In the genomic region with DNA sequence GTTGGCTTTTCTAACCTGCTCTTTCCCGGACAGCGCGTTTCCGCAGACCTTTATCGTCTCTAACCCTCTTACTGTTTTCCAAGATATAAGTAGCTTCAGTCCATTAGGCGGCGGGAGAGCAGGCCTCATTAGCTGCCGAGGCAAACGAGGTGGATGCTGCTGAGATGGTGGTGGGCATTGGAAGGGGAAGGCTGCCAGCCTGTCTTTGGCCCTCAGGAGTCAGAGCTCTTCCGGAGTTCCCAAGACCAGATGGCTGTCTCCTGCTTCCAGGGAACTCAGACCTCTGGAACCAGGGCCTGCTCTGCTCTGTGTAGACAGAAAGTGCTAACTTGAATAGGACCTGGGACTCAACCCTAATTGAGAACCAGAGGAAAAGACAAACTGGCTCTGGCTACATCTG, we compare ENCODE assay signal across 25 mouse cellular contexts. TPM values are rescaled to one million over a fixed set of nuclear protein-coding genes. Genes with fewer than 3 reads are reported as not detected.
A peak's percentile ranks its signal among the peaks of the same experiment; 100 is the strongest.
DNase-seq lines count a peak whose midpoint lies in the region; ATAC-seq and TF ChIP-seq lines count a peak whose summit lies in the region.
"Had no signal": no experiment of that assay in that cellular context is flagged by ENCODE, and none has a peak within 500 bp of the region (broad histone marks: within the 10 kb centered on the region; RNA-seq: fewer than 3 reads in every experiment).

No protein-coding gene starts in this region.

- H3K4me3 ChIP-seq in forebrain, embryonic 11.5 days (ENCODE audit: low read depth, low read length) = no peak overlapping the region
- no peak overlapping the region for H3K4me3 ChIP-seq in forebrain, embryonic 12.5 days (replicated peaks)
- no peak overlapping the region for H3K4me3 ChIP-seq in hindbrain, embryonic 13.5 days
- no peak overlapping the region for H3K4me3 ChIP-seq in hindbrain, embryonic 10.5 days
- H3K4me3 ChIP-seq in liver, adult 2 months (ENCODE audit: insufficient read depth, low read depth, low read length) = 0 out of 2 replicates have a peak overlapping the region, but pooled peaks have one; percentile 12
- H3K4me3 ChIP-seq in liver, embryonic 11.5 days (ENCODE audit: low read depth, low read length) = no peak overlapping the region
- H3K4me3 ChIP-seq: embryonic facial prominence, embryonic 12.5 days; forebrain, embryonic 13.5 days; limb, embryonic 12.5 days; midbrain, embryonic 10.5 days; myocyte had no signal

- H3K4me1 ChIP-seq in forebrain, embryonic 11.5 days (replicated peaks; ENCODE audit: control insufficient read depth, insufficient read depth, low read length) = no peaks in the 10 kb centered on the region
- H3K4me1 ChIP-seq in forebrain, embryonic 12.5 days = no peaks in the 10 kb centered on the region
- peaks cover 19% of the 10 kb centered on the region for H3K4me1 ChIP-seq in hindbrain, embryonic 13.5 days (replicated peaks)
- peaks cover 15% of the 10 kb centered on the region for H3K4me1 ChIP-seq in hindbrain, embryonic 10.5 days (replicated peaks)
- H3K4me1 ChIP-seq in liver, adult 2 months (ENCODE audit: control insufficient read depth, insufficient read depth, low read length) = peaks cover 2% of the 10 kb centered on the region; the same call in 1 of the 2 replicates
- peaks cover 47% of the 10 kb centered on the region for H3K4me1 ChIP-seq in liver, embryonic 11.5 days (replicated peaks; ENCODE audit: control insufficient read depth, insufficient read depth, low read length)

- no peak for TF ChIP-seq CTCF in liver, adult 2 months (IDR thresholded peaks at IDR 0.05; ENCODE audit: low read depth, low read length)

- H3K4me2 ChIP-seq in forebrain, embryonic 11.5 days (ENCODE audit: low read depth, low read length, severe bottlenecking) = no peak overlapping the region
- H3K4me2 ChIP-seq in forebrain, embryonic 12.5 days = no peak overlapping the region
- H3K4me2 ChIP-seq in hindbrain, embryonic 13.5 days = no peak overlapping the region
- H3K4me2 ChIP-seq in liver, embryonic 11.5 days = no peak overlapping the region
- H3K4me2 ChIP-seq: embryonic facial prominence, embryonic 12.5 days; forebrain, embryonic 13.5 days; limb, embryonic 12.5 days had no signal

- peak; percentile 44 for DNase-seq in forebrain, embryonic 11.5 days (ENCODE audit: low spot score)
- DNase-seq in hindbrain, embryonic 10.5 days (ENCODE audit: low spot score) = no peak
- DNase-seq in liver, adult 2 months (ENCODE audit: extremely low read depth, low read depth, low spot score) = no peak
- DNase-seq in liver, embryonic 11.5 days (ENCODE audit: low spot score) = no peak
- DNase-seq in urinary bladder, adult 2 months (ENCODE audit: low spot score) = peak; percentile 12
- no peak for DNase-seq in urinary bladder, postnatal 10 days (ENCODE audit: low spot score)
- DNase-seq: adrenal gland, postnatal 14 days; cerebellum, adult 9-11 months; gastrocnemius, postnatal 10 days; thymus, adult 18-20 months; thymus, postnatal 36 days had no signal

- WGBS in forebrain, embryonic 11.5 days = 83% methylated on average over 10 of the region's 10 CpGs
- 77% methylated on average over 10 of the region's 10 CpGs for WGBS in forebrain, embryonic 12.5 days
- 84% methylated on average over 10 of the region's 10 CpGs for WGBS in hindbrain, embryonic 13.5 days
- WGBS in hindbrain, embryonic 10.5 days = 92% methylated on average over 10 of the region's 10 CpGs
- WGBS in liver, adult 2 months = 79% methylated on average over 10 of the region's 10 CpGs
- 90% methylated on average over 10 of the region's 10 CpGs for WGBS in liver, embryonic 11.5 days

- no peak for ATAC-seq in forebrain, embryonic 11.5 days (replicated peaks; ENCODE audit: low FRiP score)
- no peak for ATAC-seq in forebrain, embryonic 12.5 days (ENCODE audit: low FRiP score)
- no peak for ATAC-seq in hindbrain, embryonic 13.5 days (ENCODE audit: low FRiP score)
- ATAC-seq in liver, embryonic 11.5 days (replicated peaks; ENCODE audit: low FRiP score) = no peak
- ATAC-seq: CD4-positive, CD25-positive, alpha-beta regulatory T cell, adult 4 months; forebrain, embryonic 13.5 days; midbrain, embryonic 16.5 days had no signal

- H3K27me3 ChIP-seq in forebrain, embryonic 11.5 days (ENCODE audit: control insufficient read depth, insufficient read depth, low read length) = no peaks in the 10 kb centered on the region; the same call in none of the 2 replicates
- H3K27me3 ChIP-seq in forebrain, embryonic 12.5 days = 0 out of 2 replicates have a peak, but pooled peaks cover 2% of the 10 kb centered on the region
- H3K27me3 ChIP-seq in hindbrain, embryonic 13.5 days = no peaks in the 10 kb centered on the region
- no peaks in the 10 kb centered on the region for H3K27me3 ChIP-seq in hindbrain, embryonic 10.5 days (ENCODE audit: insufficient read depth, poor library complexity, severe bottlenecking)
- H3K27me3 ChIP-seq in liver, adult 2 months (ENCODE audit: control insufficient read depth, insufficient read depth, low read length) = no peaks in the 10 kb centered on the region
- H3K27me3 ChIP-seq in liver, embryonic 11.5 days (replicated peaks; ENCODE audit: control insufficient read depth, insufficient read depth, low read length) = no peaks in the 10 kb centered on the region
- H3K27me3 ChIP-seq: embryonic facial prominence, embryonic 12.5 days; forebrain, embryonic 13.5 days; limb, embryonic 12.5 days had no signal

- TF ChIP-seq POLR2A in liver, adult 2 months (IDR thresholded peaks at IDR 0.05; ENCODE audit: extremely low read depth, insufficient read depth, low read length) = no peak

- H3K27ac ChIP-seq in forebrain, embryonic 11.5 days (ENCODE audit: low read depth, low read length) = no peak overlapping the region
- H3K27ac ChIP-seq in forebrain, embryonic 12.5 days = no peak overlapping the region
- peak overlapping the region; percentile 9; the same call in 1 of the 2 replicates for H3K27ac ChIP-seq in hindbrain, embryonic 13.5 days
- H3K27ac ChIP-seq in hindbrain, embryonic 10.5 days = no peak overlapping the region
- H3K27ac ChIP-seq in liver, adult 2 months (replicated peaks; ENCODE audit: insufficient read depth, low read depth, low read length) = no peak overlapping the region; the same call in 1 of the 2 replicates
- H3K27ac ChIP-seq in liver, embryonic 11.5 days (ENCODE audit: low read depth, low read length) = no peak overlapping the region
- H3K27ac ChIP-seq: embryonic facial prominence, embryonic 12.5 days; forebrain, embryonic 13.5 days; kidney, postnatal 0 days; limb, embryonic 12.5 days; midbrain, embryonic 10.5 days had no signal

- no peaks in the 10 kb centered on the region for H3K9me3 ChIP-seq in forebrain, embryonic 11.5 days (ENCODE audit: control insufficient read depth, low read length)
- no peaks in the 10 kb centered on the region for H3K9me3 ChIP-seq in forebrain, embryonic 12.5 days
- no peaks in the 10 kb centered on the region for H3K9me3 ChIP-seq in hindbrain, embryonic 13.5 days
- H3K9me3 ChIP-seq in hindbrain, embryonic 10.5 days = no peaks in the 10 kb centered on the region
- no peaks in the 10 kb centered on the region for H3K9me3 ChIP-seq in liver, embryonic 11.5 days (ENCODE audit: control insufficient read depth, low read length)
- H3K9me3 ChIP-seq: embryonic facial prominence, embryonic 12.5 days; forebrain, embryonic 13.5 days; limb, embryonic 12.5 days; midbrain, embryonic 10.5 days had no signal

- H3K79me2 ChIP-seq in liver, adult 2 months (ENCODE audit: control insufficient read depth, insufficient read depth, low read length) = no peaks in the 10 kb centered on the region

- H3K9ac ChIP-seq in forebrain, embryonic 11.5 days (ENCODE audit: low read length) = no peak overlapping the region
- H3K9ac ChIP-seq in forebrain, embryonic 12.5 days = no peak overlapping the region
- H3K9ac ChIP-seq in hindbrain, embryonic 13.5 days = no peak overlapping the region
- H3K9ac ChIP-seq in liver, adult 2 months (ENCODE audit: low read depth, low read length) = no peak overlapping the region
- H3K9ac ChIP-seq in liver, embryonic 11.5 days (ENCODE audit: low read depth, low read length) = no peak overlapping the region
- H3K9ac ChIP-seq: embryonic facial prominence, embryonic 12.5 days; forebrain, embryonic 13.5 days; limb, embryonic 12.5 days had no signal

- H3K36me3 ChIP-seq in forebrain, embryonic 11.5 days (ENCODE audit: control insufficient read depth, insufficient read depth, low read length) = no peaks in the 10 kb centered on the region
- H3K36me3 ChIP-seq in forebrain, embryonic 12.5 days (replicated peaks) = no peaks in the 10 kb centered on the region
- H3K36me3 ChIP-seq in hindbrain, embryonic 13.5 days = no peaks in the 10 kb centered on the region
- H3K36me3 ChIP-seq in hindbrain, embryonic 10.5 days = no peaks in the 10 kb centered on the region
- no peaks in the 10 kb centered on the region for H3K36me3 ChIP-seq in liver, adult 2 months (ENCODE audit: control insufficient read depth, insufficient read depth, low read length)
- no peaks in the 10 kb centered on the region for H3K36me3 ChIP-seq in liver, embryonic 11.5 days (ENCODE audit: control insufficient read depth, insufficient read depth, low read length)
- H3K36me3 ChIP-seq: embryonic facial prominence, embryonic 12.5 days; limb, embryonic 12.5 days; midbrain, embryonic 10.5 days had no signal

RNA-seq across cellular contexts. Expression of a gene that starts 7.2 kb away (rescaled TPM):
- polyA plus RNA-seq in forebrain, embryonic 11.5 days (2014; fragmentation: Nextera tagmentation; extraction: Ambion mirVana) = 0.61 and 0.92 TPM in 2 replicates
- polyA plus RNA-seq in forebrain, embryonic 12.5 days (2016; fragmentation: Nextera tagmentation; extraction: Ambion mirVana) = 3.2 and 4.9 TPM in 2 replicates
- 14.5 and 20.5 TPM in 2 replicates for polyA plus RNA-seq in hindbrain, embryonic 13.5 days (2015; fragmentation: Nextera tagmentation; extraction: Ambion mirVana)
- polyA plus RNA-seq in hindbrain, embryonic 10.5 days (2016; fragmentation: Nextera tagmentation; extraction: Ambion mirVana) = 0.60 and 2.3 TPM in 2 replicates
- 78.1 and 91.4 TPM in 2 replicates for total RNA-seq in liver, adult 2 months (2014; rRNA removed)
- polyA plus RNA-seq in liver, adult 2 months (2012; rRNA removed) = 78.3 and 88.6 TPM in 2 replicates
- 6.1 and 8.0 TPM in 2 replicates for polyA plus RNA-seq in liver, embryonic 11.5 days (2014; fragmentation: Nextera tagmentation; extraction: Ambion mirVana)
- polyA plus RNA-seq in urinary bladder, adult 2 months (2012; rRNA removed) = 444 and 459 TPM in 2 replicates
- polyA plus RNA-seq: CD4-positive, CD25-positive, alpha-beta regulatory T cell, adult 4 months had no signal

RNA-seq across cellular contexts. Expression of a gene that starts 32.6 kb away (rescaled TPM):
- not detected in 2 replicates for polyA plus RNA-seq in forebrain, embryonic 11.5 days (2014; fragmentation: Nextera tagmentation; extraction: Ambion mirVana)
- not detected in 2 replicates for polyA plus RNA-seq in forebrain, embryonic 12.5 days (2016; fragmentation: Nextera tagmentation; extraction: Ambion mirVana)
- polyA plus RNA-seq in hindbrain, embryonic 13.5 days (2015; fragmentation: Nextera tagmentation; extraction: Ambion mirVana) = not detected in 2 replicates
- polyA plus RNA-seq in hindbrain, embryonic 10.5 days (2016; fragmentation: Nextera tagmentation; extraction: Ambion mirVana) = not detected in 2 replicates
- 0.09 TPM in 1 of 2 replicates, not detected in the other for total RNA-seq in liver, adult 2 months (2014; rRNA removed)
- 0.09 TPM in 1 of 2 replicates, not detected in the other for polyA plus RNA-seq in liver, adult 2 months (2012; rRNA removed)
- not detected in 2 replicates for polyA plus RNA-seq in liver, embryonic 11.5 days (2014; fragmentation: Nextera tagmentation; extraction: Ambion mirVana)
- polyA plus RNA-seq in urinary bladder, adult 2 months (2012; rRNA removed) = not detected in 2 replicates
- total RNA-seq: adrenal gland, postnatal 14 days; gastrocnemius, postnatal 10 days; hematopoietic stem cell, adult 5-6 weeks; layer of hippocampus, postnatal 14 days had no signal
- polyA plus RNA-seq: CD4-positive, CD25-positive, alpha-beta regulatory T cell, adult 4 months; embryonic facial prominence, embryonic 12.5 days; forebrain, embryonic 13.5 days; heart, embryonic 16.5 days; limb, embryonic 12.5 days; midbrain, embryonic 10.5 days; midbrain, embryonic 16.5 days; myocyte; neural tube, embryonic 14.5 days had no signal

Comparison
In these comparisons a context has a peak if more than half of its experiments do, and no peak if none do; other contexts are left out.
1. DNase-seq: peak in forebrain, embryonic 11.5 days (single experiment) and urinary bladder, adult 2 months (single experiment); none in hindbrain, embryonic 10.5 days (single experiment), liver, adult 2 months (single experiment), liver, embryonic 11.5 days (single experiment) and urinary bladder, postnatal 10 days (single experiment).